Mouse (Mus musculus): ENCODE data around the gene Mslnl. TPM values are rescaled to one million over a fixed set of nuclear protein-coding genes. Genes with fewer than 3 reads are reported as not detected.
A peak's percentile ranks its signal among the peaks of the same experiment; 100 is the strongest.

Mslnl gene
- total and polyA plus RNA-seq, 3 experiments = not detected

DNA sequence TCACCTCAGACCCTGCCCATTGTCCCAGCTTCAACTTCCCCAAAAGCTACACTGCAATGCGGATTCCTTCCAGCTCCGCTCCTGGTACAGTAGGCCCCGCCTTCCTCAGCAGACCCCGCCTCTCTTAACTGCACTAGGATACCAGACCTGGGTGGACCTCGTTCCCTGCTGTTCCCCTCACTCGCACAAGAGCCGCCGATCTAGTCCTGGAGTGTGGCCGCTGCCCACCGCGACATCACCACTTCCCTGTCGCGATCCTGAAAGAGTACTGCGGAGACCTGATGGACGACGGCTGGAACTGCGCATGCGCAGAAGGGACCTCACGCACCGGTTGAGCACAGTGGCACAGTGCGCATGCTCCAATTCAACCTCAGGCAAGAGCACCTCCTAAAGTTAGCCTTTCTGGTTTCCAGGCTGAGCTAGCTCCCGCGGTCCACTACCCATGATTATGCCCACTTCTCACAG is 49.5 kb downstream of the Mslnl start, which contains the start of gene Haghl:
TSS of gene Haghl (minus strand) at position 393 of the 465 bp plus-strand sequence.
- peak within 1 kb of the TSS; percentile 79 for H3K4me3 ChIP-seq (ENCODE audit: low read depth, low read length)
- H3K36me3 ChIP-seq (replicated peaks) = peaks cover 84% of the 10 kb centered on the region
- no peaks in the 10 kb centered on the region for H3K27me3 ChIP-seq (ENCODE audit: insufficient read depth, low read length)
- DNase-seq (ENCODE audit: low spot score) = peak; percentile 92
- peaks cover 37% of the 10 kb centered on the region for H3K4me1 ChIP-seq (ENCODE audit: insufficient read depth, low read depth, low read length)
- TF ChIP-seq CTCF (IDR thresholded peaks at IDR 0.05; ENCODE audit: low read depth, low read length) (no peak), GATA1 (IDR thresholded peaks at IDR 0.05; ENCODE audit: borderline replicate concordance, low read length) (no peak), POLR2AphosphoS5 (IDR thresholded peaks at IDR 0.05; ENCODE audit: insufficient replicate concordance, low read depth, low read length) (no peak), TAL1 (conservative IDR thresholded peaks at IDR 0.05; ENCODE audit: low read depth, low read length) (no peak), GATA2 (IDR thresholded peaks at IDR 0.05; ENCODE audit: borderline replicate concordance, low read depth, low read length) (no peak)
- ATAC-seq (ENCODE audit: extremely low read depth, insufficient number of reproducible peaks, low FRiP score, poor library complexity, severe bottlenecking) = peak; percentile 72
- H3K9me3 ChIP-seq (replicated peaks) = no peaks in the 10 kb centered on the region

DNA sequence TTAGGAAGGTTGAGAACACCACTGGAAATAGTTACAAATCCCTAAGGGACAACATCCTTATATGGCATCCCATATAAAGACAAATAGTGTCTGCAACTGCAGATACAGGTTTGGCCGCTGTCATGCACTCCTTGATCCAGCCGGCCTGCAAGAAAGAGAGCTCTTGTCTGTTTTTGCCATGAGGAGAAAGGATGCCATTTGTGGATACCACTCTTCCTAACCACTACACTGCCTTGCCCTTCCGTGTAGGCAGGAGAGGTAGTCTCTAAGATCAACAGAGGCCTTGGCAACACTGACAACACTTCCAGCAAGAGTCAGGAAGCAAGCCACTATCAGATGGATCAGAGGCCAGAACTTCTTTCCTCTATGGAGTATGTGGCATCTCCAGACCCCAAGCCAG is 50.4 kb downstream of the Mslnl start, which contains the start of gene Ccdc78:
TSS of gene Ccdc78 (plus strand) at position 301 of the 400 bp plus-strand sequence.
- H3K36me3 ChIP-seq (replicated peaks) = peaks cover 83% of the 10 kb centered on the region
- H3K9me3 ChIP-seq (replicated peaks) = no peaks in the 10 kb centered on the region
- TF ChIP-seq TAL1 (conservative IDR thresholded peaks at IDR 0.05; ENCODE audit: low read depth, low read length) (no peak), POLR2AphosphoS5 (IDR thresholded peaks at IDR 0.05; ENCODE audit: insufficient replicate concordance, low read depth, low read length) (no peak), CTCF (IDR thresholded peaks at IDR 0.05; ENCODE audit: low read depth, low read length) (no peak), GATA2 (IDR thresholded peaks at IDR 0.05; ENCODE audit: borderline replicate concordance, low read depth, low read length) (no peak), GATA1 (IDR thresholded peaks at IDR 0.05; ENCODE audit: borderline replicate concordance, low read length) (no peak)
- ATAC-seq (ENCODE audit: extremely low read depth, insufficient number of reproducible peaks, low FRiP score, poor library complexity, severe bottlenecking) (no peak), DNase-seq (ENCODE audit: low spot score) (no peak)
- peaks cover 46% of the 10 kb centered on the region for H3K4me1 ChIP-seq (ENCODE audit: insufficient read depth, low read depth, low read length)
- H3K27me3 ChIP-seq (ENCODE audit: insufficient read depth, low read length) = no peaks in the 10 kb centered on the region
- peak within 1 kb of the TSS; percentile 79 for H3K4me3 ChIP-seq (ENCODE audit: low read depth, low read length)

DNA sequence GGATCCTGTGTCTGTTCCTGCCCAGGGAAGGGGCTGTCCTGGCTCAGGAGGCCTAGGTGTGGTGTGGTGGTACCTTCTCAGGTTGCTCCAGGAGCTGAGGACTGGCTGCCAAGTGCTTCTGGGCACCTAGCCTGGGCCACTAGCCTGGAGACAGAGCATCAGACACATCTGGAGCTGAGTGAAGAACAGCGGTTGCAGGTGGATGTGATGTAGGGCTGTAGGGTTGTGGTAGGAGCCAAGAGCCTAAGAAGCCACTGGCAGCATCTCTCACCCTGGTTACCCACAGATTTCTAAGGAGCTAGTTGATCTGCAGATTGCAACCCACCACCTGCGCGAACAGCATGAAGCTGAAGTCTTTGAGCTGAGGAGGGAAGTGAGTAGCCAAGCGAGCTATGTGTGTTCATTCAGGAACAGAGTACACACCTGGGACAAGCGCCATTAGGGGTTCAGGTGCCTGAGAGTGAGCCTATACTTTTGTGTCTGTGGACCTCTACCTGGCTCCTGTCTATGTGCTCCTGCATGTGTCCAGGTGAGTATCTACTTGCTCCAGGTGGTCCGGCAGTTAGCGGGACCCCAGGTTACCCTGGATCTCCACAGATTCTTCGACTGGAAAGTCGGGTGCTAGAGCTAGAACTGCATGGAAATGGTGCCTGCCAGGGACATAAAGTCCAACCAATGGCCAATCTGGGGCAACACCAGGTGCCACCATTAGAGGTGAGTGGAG is 51.1 kb downstream of the Mslnl start:
- DNase-seq (ENCODE audit: low spot score) (no peak), ATAC-seq (ENCODE audit: extremely low read depth, insufficient number of reproducible peaks, low FRiP score, poor library complexity, severe bottlenecking) (no peak)
- Histone ChIP-seq H3K36me3 (replicated peaks) (peaks cover 78% of the 10 kb centered on the region), H3K4me1 (ENCODE audit: insufficient read depth, low read depth, low read length) (peaks cover 49% of the 10 kb centered on the region), H3K27me3 (ENCODE audit: insufficient read depth, low read length) (no peaks in the 10 kb centered on the region), H3K9me3 (replicated peaks) (no peaks in the 10 kb centered on the region), H3K4me3 (ENCODE audit: low read depth, low read length) (no peak overlapping the region)
- TF ChIP-seq GATA2 (IDR thresholded peaks at IDR 0.05; ENCODE audit: borderline replicate concordance, low read depth, low read length) (no peak), POLR2AphosphoS5 (IDR thresholded peaks at IDR 0.05; ENCODE audit: insufficient replicate concordance, low read depth, low read length) (no peak), GATA1 (IDR thresholded peaks at IDR 0.05; ENCODE audit: borderline replicate concordance, low read length) (no peak), CTCF (IDR thresholded peaks at IDR 0.05; ENCODE audit: low read depth, low read length) (no peak), TAL1 (conservative IDR thresholded peaks at IDR 0.05; ENCODE audit: low read depth, low read length) (no peak)

DNA sequence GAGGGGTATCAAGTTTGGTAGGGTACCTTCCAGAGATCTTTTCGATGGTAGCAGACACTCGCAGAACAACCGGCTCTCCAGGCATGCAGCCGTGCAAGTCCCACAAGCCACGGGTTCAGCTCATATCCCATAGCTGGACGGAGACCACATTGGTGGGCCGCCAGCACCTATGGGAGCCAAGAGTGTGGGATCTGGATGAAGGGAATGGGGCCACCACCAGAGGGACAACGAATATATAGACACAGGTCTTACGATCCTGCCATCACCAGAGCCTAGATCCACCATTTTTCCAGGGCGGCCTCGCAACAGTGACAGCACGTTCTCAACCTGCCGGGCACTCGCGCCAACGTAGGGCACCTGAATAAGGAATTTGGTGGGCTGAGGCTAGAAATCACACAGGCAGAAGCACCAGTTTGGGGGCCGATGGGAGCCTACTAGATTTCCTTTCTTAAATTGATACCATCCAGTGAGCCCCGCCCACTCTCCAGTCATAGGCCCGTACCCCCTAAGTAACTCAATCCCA is 55.5 kb downstream of the Mslnl start:
- Histone ChIP-seq H3K4me1 (ENCODE audit: insufficient read depth, low read depth, low read length) (peaks cover 61% of the 10 kb centered on the region), H3K27me3 (ENCODE audit: insufficient read depth, low read length) (no peaks in the 10 kb centered on the region), H3K36me3 (replicated peaks) (peaks cover 81% of the 10 kb centered on the region), H3K9me3 (replicated peaks) (no peaks in the 10 kb centered on the region), H3K4me3 (ENCODE audit: low read depth, low read length) (peak overlapping the region; percentile 80)
- DNase-seq (ENCODE audit: low spot score) (no peak), ATAC-seq (ENCODE audit: extremely low read depth, insufficient number of reproducible peaks, low FRiP score, poor library complexity, severe bottlenecking) (no peak)
- TF ChIP-seq GATA2 (IDR thresholded peaks at IDR 0.05; ENCODE audit: borderline replicate concordance, low read depth, low read length) (no peak), GATA1 (IDR thresholded peaks at IDR 0.05; ENCODE audit: borderline replicate concordance, low read length) (no peak), CTCF (IDR thresholded peaks at IDR 0.05; ENCODE audit: low read depth, low read length) (no peak), POLR2AphosphoS5 (IDR thresholded peaks at IDR 0.05; ENCODE audit: insufficient replicate concordance, low read depth, low read length) (no peak), TAL1 (conservative IDR thresholded peaks at IDR 0.05; ENCODE audit: low read depth, low read length) (no peak)

DNA sequence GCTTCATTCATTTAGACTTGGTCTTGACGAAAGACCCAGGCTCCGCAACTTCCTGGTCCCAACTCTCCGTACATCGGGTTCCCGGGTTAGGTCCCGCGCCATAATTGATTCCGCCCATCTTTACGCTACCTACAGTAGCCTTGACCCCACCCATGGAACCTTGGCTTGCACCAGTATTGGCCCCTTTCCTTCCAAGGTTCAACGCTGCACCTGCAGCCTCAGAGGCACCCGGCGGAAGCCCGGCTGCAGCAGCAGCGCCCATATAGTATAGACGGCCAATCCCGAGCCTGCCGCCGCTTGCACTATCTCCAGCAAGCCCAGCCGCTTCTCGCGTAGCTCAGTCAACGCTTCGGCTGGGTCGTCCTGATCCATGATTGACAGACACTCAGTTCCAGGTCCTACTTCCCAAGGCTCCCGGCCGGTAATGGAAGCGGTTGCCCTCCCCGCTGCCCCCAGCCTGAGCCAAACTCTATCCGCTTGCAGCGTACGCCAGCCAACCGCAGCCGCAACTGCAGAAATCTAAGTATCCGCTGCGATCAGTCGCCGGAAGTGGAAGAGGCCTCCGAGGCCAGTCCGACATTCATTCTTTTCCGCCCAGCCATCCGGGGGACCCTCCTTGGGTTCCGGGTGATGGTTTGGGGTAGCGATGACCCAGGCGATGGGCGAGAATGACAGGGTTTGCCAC is 56.1 kb downstream of the Mslnl start:
- ATAC-seq (ENCODE audit: extremely low read depth, insufficient number of reproducible peaks, low FRiP score, poor library complexity, severe bottlenecking) (peak; percentile 30), DNase-seq (ENCODE audit: low spot score) (peak; percentile 71)
- H3K27me3 ChIP-seq (ENCODE audit: insufficient read depth, low read length) = no peaks in the 10 kb centered on the region
- TF ChIP-seq CTCF (IDR thresholded peaks at IDR 0.05; ENCODE audit: low read depth, low read length) (no peak), GATA2 (IDR thresholded peaks at IDR 0.05; ENCODE audit: borderline replicate concordance, low read depth, low read length) (no peak), GATA1 (IDR thresholded peaks at IDR 0.05; ENCODE audit: borderline replicate concordance, low read length) (no peak), POLR2AphosphoS5 (IDR thresholded peaks at IDR 0.05; ENCODE audit: insufficient replicate concordance, low read depth, low read length) (no peak), TAL1 (conservative IDR thresholded peaks at IDR 0.05; ENCODE audit: low read depth, low read length) (no peak)
- peak overlapping the region; percentile 80 for H3K4me3 ChIP-seq (ENCODE audit: low read depth, low read length)
- H3K36me3 ChIP-seq (replicated peaks) = peaks cover 75% of the 10 kb centered on the region
- H3K9me3 ChIP-seq (replicated peaks) = no peaks in the 10 kb centered on the region
- H3K4me1 ChIP-seq (ENCODE audit: insufficient read depth, low read depth, low read length) = peaks cover 59% of the 10 kb centered on the region

DNA sequence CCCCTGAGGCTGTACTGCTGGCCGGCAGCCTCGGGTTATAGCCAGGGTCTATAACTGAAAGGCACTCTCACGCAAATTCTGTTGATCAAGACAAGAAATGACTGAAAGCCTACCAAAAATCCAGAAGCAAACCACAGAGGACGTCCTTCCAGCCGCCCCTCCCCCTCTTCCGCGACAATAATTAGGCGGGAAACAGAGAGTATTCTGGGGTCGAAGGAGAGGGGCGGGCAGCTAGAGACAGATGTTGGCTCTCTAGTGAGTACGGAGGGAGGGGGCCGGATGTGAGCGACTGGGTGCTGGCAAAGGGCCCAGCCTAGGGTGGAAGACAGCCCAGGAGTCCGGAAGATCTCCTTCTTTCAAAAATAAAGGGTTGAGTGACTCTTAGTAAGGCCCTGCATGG is 56.8 kb downstream of the Mslnl start, which contains the start of gene Fam173a:
TSS of gene Fam173a (minus strand) at position 287 of the 400 bp plus-strand sequence.
- Histone ChIP-seq H3K9me3 (replicated peaks) (no peaks in the 10 kb centered on the region), H3K27me3 (ENCODE audit: insufficient read depth, low read length) (no peaks in the 10 kb centered on the region), H3K4me1 (ENCODE audit: insufficient read depth, low read depth, low read length) (peaks cover 65% of the 10 kb centered on the region), H3K36me3 (replicated peaks) (peaks cover 69% of the 10 kb centered on the region), H3K4me3 (ENCODE audit: low read depth, low read length) (peak within 1 kb of the TSS; percentile 80)
- 0 out of 2 replicates have a peak, but pooled peaks have one; percentile 42 for ATAC-seq (ENCODE audit: extremely low read depth, insufficient number of reproducible peaks, low FRiP score, poor library complexity, severe bottlenecking)
- peak; percentile 87 for DNase-seq (ENCODE audit: low spot score)
- TF ChIP-seq GATA1 (IDR thresholded peaks at IDR 0.05; ENCODE audit: borderline replicate concordance, low read length) = no peak
- no peak for TF ChIP-seq TAL1 (conservative IDR thresholded peaks at IDR 0.05; ENCODE audit: low read depth, low read length)
- no peak for TF ChIP-seq GATA2 (IDR thresholded peaks at IDR 0.05; ENCODE audit: borderline replicate concordance, low read depth, low read length)

All from G1E (cell line).